Mouse (Mus musculus) megakaryocyte, embryonic 14.5 days (primary cell): ENCODE results near the gene Ppm1g. TPM values are rescaled to one million over a fixed set of nuclear protein-coding genes. Genes with fewer than 3 reads are reported as not detected.

ENCODE experiments used
- H3K27me3 ChIP-seq: replicated peaks from 2 replicates; pipeline ENCODE3; 2012; ENCODE audit warnings: inconsistent platforms
- H3K36me3 ChIP-seq: replicated peaks from 2 replicates; pipeline ENCODE3; 2012; ENCODE audit warnings: low read length, inconsistent platforms, mixed read lengths
- H3K4me1 ChIP-seq: 2 replicates; pipeline ENCODE4 v1.6.1; 2012; ENCODE audit warnings: inconsistent platforms
- H3K4me3 ChIP-seq: replicated peaks from 2 replicates; pipeline ENCODE3; 2012; ENCODE audit warnings: moderate library complexity, mild to moderate bottlenecking, inconsistent platforms
- H3K9me3 ChIP-seq: 2 replicates; pipeline ENCODE4 v1.6.1; 2012; ENCODE audit warnings: inconsistent platforms
- FLI1 ChIP-seq: IDR thresholded peaks from 2 replicates; pipeline ENCODE4 v1.6.1; 2012; ENCODE audit warnings: low read length, inconsistent platforms, mixed read lengths
- GATA1 ChIP-seq: IDR thresholded peaks from 3 replicates; pipeline ENCODE4 v1.6.1; 2012; ENCODE audit warnings: mixed read lengths, low read length, inconsistent platforms, borderline replicate concordance
- polyA plus RNA-seq: library from polyadenylated mRNA; stranded (reverse); fragments of >175 nt; gene quantifications from 2 replicates; pipeline ENCODE4 v1.2.3, GENCODE M21; 2012; ENCODE audit warnings: low replicate concordance; ENCODE audit not compliant: insufficient read depth

The Ppm1g gene
- polyA plus RNA-seq, 1 experiment = 188 TPM

DNA sequence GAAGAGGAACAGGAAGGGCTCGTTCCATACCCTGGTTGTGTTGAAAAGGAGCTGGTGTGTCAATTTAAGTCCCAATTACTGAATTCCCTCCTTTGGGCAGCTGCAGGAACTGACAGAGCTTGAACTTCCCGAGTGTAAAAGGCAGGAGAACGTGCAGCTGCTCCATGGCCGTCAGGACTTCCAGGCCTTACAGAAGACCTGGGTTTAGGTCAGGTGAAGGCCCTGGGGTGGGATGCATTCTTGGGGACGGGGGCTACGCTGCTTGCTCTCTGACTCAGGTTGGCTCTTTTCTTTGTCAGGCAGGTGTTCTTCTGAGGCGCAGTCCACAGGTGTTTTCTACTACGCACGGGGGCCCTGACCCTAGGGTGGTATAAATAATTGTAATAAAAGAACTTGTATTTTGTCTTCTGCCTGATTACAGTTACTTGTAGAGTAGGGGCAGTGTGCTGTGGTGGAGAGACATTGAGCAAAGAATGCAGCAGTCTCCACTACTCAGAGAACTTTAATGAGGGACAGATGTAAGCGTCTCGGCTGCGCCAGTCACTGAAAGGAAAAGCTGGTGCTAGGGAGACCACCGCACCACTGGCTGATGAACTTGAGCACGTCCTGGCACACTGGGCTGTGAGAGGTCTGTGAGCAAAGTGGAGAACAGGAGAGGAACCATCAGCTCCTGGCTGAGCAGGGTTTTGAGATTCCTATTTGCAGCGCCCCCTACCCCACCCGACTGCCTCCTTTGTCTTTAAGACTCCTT, 32.5 kb upstream of the Ppm1g start:
- H3K4me3 ChIP-seq = no peak overlapping the region
- no peak for TF ChIP-seq FLI1
- TF ChIP-seq GATA1 = no peak
- H3K9me3 ChIP-seq = no peaks in the 10 kb centered on the region
- peaks cover 37% of the 10 kb centered on the region for H3K4me1 ChIP-seq
- H3K27me3 ChIP-seq = no peaks in the 10 kb centered on the region
- peaks cover 96% of the 10 kb centered on the region for H3K36me3 ChIP-seq

DNA sequence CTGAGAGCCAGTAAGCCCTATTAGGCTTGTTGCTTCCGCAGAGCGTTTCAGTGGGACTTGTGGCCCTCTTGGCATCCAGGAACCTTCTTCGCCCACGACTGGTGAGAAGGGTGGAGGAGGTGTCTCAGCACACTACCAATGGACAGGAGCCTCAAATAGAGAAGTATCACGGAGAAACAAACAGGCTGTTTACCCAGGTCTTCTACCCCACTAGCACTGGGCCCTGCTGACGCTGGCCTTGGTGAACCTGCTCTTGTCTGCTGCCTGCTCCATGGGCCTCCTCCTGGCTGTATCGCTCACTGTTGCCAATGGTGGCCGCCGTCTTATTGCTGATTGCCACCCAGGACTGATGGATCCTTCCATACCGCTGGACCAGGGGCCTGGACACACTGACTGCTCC, 31.7 kb upstream of the Ppm1g start:
- no peak overlapping the region for H3K4me3 ChIP-seq
- peaks cover 96% of the 10 kb centered on the region for H3K36me3 ChIP-seq
- TF ChIP-seq FLI1 = no peak
- peaks cover 39% of the 10 kb centered on the region for H3K4me1 ChIP-seq
- no peaks in the 10 kb centered on the region for H3K9me3 ChIP-seq
- no peaks in the 10 kb centered on the region for H3K27me3 ChIP-seq

DNA sequence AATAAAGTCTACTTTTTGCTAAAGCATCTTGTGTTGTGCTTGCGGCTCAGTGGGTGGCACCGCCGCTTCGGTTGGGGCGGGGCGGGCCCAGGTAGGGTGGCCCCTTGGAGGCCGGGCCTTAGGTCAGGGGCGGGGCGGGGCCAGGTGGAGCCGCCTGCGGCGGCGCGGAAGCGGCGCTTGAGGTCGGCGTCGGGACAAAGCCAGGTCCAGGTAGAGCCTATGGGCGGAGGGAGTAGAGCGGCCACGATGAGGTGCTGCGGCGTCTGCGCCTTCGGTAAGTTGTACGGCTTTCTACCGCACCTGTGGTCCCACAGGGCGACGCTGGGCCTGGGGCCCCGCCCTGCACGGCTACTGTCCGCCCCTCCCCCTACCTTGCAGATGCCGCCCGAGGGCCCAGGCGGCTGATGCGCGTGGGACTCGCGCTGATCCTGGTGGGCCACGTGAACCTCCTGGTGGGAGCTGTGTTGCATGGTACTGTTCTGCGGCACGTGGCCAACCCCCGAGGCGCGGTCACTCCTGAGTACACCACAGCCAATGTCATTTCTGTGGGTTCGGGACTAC, 31.1 kb upstream of the Ppm1g start, which contains the start of gene Krtcap3:
Krtcap3 (plus strand) TSS at position 151 of the 561 bp plus-strand sequence.
- H3K27me3 ChIP-seq = no peaks in the 10 kb centered on the region
- TF ChIP-seq FLI1 (no peak), GATA1 (no peak)
- H3K9me3 ChIP-seq = no peaks in the 10 kb centered on the region
- peaks cover 39% of the 10 kb centered on the region for H3K4me1 ChIP-seq
- H3K4me3 ChIP-seq = peak within 1 kb of the TSS; percentile 10
- H3K36me3 ChIP-seq = peaks cover 98% of the 10 kb centered on the region

DNA sequence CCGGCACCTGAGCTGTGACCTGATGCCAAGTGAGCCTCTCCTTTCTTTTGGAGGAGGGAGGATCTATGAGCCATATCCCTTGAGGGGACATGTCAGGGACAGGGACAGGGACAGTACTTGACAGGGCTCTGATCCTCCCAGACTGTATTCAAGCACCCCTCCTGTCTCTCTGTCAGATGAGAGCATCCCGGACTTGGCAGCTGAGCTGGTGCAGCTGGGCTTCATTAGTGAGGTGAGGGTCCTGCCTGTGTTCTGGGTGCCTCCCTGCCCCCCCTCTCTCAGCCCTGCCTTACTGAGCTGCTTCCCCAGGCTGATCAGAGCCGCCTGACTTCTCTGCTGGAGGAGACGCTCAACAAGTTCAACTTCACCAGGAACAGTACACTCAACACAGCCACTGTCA, 30.2 kb upstream of the Ppm1g start:
- TF ChIP-seq GATA1 (no peak), FLI1 (no peak)
- Histone ChIP-seq H3K27me3 (no peaks in the 10 kb centered on the region), H3K36me3 (peaks cover 99% of the 10 kb centered on the region), H3K4me1 (peaks cover 44% of the 10 kb centered on the region), H3K4me3 (no peak overlapping the region), H3K9me3 (no peaks in the 10 kb centered on the region)

DNA sequence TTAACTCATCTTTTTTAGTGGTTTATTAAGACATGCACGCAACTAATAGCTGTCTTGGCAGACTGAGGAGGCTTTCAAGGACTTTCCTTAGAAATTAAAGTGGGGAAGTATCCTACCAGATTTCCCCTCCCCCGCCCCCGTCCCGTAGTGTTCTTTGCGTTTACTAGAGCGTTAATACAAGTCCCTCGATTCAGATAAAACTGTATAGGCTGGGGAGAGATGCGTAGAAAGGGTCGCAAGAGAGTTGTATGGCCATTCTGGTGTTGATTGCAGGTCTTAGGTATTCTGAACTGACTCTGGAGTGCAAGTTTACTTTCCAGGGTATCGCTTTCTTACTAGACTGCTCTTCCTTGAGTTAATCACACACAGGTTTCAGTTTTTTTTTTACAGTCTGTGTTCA, 21.7 kb upstream of the Ppm1g start:
- TF ChIP-seq GATA1 = no peak
- TF ChIP-seq FLI1 = no peak
- Histone ChIP-seq H3K9me3 (peaks cover 2% of the 10 kb centered on the region), H3K4me1 (peaks cover 38% of the 10 kb centered on the region), H3K4me3 (peak overlapping the region; percentile 95), H3K36me3 (peaks cover 43% of the 10 kb centered on the region), H3K27me3 (peaks cover 1% of the 10 kb centered on the region)

DNA sequence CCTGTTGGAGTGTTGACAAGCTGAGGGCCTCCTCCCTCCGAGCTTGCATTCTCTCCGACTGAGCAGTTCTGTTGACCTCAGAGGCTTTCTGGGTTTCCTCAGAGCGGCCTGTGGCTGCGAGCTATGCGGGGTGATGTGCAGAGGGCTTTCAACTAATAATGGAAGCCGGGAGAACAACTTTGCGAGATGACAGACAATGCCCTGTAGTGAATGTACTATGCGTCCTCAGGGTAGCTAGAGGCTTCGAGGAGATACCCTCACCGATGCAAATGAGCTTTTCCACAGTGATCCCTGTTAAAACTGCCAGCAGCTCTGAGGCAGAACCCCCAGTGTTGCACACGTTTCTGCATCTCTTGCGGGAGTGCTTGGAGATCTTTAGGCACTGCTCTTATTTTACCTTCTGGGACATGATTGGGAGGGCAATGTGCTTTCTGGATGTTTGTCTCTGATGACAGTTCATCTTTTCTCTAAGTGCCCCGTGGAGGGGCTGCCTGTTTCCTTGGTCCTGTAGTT, 21.1 kb upstream of the Ppm1g start:
- peaks cover 37% of the 10 kb centered on the region for H3K36me3 ChIP-seq
- H3K4me1 ChIP-seq = peaks cover 38% of the 10 kb centered on the region
- peak overlapping the region; percentile 95 for H3K4me3 ChIP-seq
- peaks cover 4% of the 10 kb centered on the region for H3K9me3 ChIP-seq
- no peak for TF ChIP-seq FLI1
- TF ChIP-seq GATA1 = no peak
- H3K27me3 ChIP-seq = peaks cover 2% of the 10 kb centered on the region

DNA sequence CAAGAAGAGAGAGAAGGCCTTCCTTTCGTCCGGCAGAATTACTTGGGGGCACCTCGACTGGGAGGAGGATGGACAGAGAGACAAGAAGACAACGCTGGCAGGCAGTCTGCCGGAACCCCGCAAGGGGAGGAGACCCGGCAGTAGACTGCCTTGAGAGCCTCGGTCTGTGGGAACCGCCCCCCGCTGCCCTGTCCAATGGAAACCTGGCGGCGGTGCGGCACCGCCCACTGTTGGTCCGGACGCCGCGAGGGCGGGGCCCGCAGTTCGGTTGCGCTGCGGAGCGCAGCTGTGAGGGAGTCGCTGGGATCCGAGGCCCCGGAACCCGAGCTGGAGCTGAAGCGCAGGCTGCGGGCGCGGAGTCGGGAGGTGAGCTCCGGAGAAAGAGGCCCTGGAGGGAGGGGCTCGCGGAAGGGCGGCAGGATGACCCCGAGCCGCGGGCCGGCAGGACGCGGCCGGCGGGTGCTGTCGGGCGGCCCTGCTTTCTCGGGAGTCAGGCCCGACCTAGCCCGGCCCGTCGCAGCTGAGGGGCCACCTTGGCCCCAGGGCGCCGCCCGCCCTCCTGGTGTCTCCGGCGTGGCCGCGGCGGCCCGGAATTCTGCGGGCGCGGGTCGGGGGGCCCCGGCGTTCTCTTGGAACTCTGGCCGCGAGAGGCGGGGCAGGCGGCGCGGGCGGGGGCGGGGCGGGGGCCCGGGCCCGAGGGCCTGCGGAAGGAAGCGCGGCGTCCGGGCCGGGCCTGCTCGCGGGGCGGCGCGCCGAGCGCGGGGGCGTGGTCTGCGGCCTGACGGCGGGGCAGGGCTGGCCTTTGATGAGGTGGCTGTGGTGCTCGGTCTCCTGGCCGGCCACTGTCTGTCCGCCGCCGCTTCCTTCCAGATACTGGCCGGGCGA, 20.4 kb upstream of the Ppm1g start, which contains the start of the genes Nrbp1 and Gm9970:
Nrbp1 (plus strand) TSS at position 228 of the 885 bp plus-strand sequence.
Gm9970 (minus strand) TSS at position 596 of the 885 bp plus-strand sequence.
- Histone ChIP-seq H3K36me3 (peaks cover 30% of the 10 kb centered on the region), H3K27me3 (peaks cover 4% of the 10 kb centered on the region), H3K4me1 (peaks cover 33% of the 10 kb centered on the region), H3K4me3 (peak within 1 kb of the TSS; percentile 95), H3K9me3 (peaks cover 8% of the 10 kb centered on the region)
- TF ChIP-seq GATA1 = no peak
- TF ChIP-seq FLI1 = no peak

DNA sequence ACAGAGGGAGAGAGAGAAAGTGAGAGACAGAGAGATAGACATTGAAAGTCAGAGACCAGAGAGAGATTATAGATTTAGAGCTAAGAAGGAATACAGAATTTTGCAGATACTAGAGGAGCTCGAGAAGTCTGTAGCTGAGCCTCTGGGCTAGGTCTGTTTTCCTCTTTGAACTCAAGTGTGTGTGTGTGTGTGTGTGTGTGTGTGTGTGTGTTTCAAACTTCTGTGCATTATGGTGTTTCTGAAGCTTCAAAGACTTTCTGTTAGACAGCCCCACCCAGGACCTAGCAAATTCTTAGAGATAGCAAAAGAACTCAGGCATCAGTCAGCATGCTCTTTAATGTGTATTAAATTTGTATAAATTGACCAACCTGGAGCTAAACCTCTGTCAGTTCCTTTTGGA, 6.2 kb upstream of the Ppm1g start:
- TF ChIP-seq GATA1 (no peak), FLI1 (no peak)
- Histone ChIP-seq H3K36me3 (no peaks in the 10 kb centered on the region), H3K27me3 (peaks cover 2% of the 10 kb centered on the region), H3K4me1 (peaks cover 14% of the 10 kb centered on the region), H3K4me3 (no peak overlapping the region), H3K9me3 (no peaks in the 10 kb centered on the region)

DNA sequence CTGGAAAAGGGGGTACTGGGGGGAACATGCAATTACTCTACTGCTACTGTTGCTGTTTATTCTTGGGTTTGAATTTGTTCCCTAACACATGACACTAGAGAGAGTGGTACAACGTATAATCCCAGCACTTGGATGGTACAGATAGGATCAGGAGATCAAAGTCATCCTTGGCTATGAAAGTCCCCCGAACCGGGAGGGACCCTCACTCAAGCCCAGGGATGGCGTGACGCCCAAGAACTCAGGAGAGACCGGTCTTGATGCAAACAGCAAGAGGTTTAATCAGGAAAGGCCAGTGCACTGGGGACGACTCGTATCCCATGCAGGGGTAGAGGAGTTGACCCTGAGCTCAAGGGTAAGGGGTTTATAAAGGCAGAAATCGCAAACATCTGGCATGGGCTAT, 2.2 kb upstream of the Ppm1g start:
- H3K4me1 ChIP-seq = peaks cover 17% of the 10 kb centered on the region
- no peak overlapping the region for H3K4me3 ChIP-seq
- H3K9me3 ChIP-seq = no peaks in the 10 kb centered on the region
- no peaks in the 10 kb centered on the region for H3K27me3 ChIP-seq
- no peak for TF ChIP-seq FLI1
- H3K36me3 ChIP-seq = no peaks in the 10 kb centered on the region
